Mouse (Mus musculus) MEL (cell line): ENCODE measurements around the gene Zmiz1.

Experiments used
- CHD1 ChIP-seq: IDR thresholded peaks from 2 replicates; pipeline ENCODE4 v1.6.1; 2012; ENCODE audit warnings: low read depth, mild to moderate bottlenecking, inconsistent platforms, low read length, improper control_type of control experiment
- CHD2 ChIP-seq: IDR thresholded peaks from 2 replicates; pipeline ENCODE4 v1.6.1; 2011; ENCODE audit warnings: low read length, improper control_type of control experiment
- CTCF ChIP-seq, 3 experiments: IDR thresholded peaks in 2 of 3; conservative IDR thresholded peaks in 1 of 3; 2 replicates each; pipeline ENCODE4 v1.5.1; 2011 to 2012; ENCODE audit warnings: low read length in 3 of 3, low read depth in 2 of 3, mild to moderate bottlenecking in 2 of 3, improper control_type of control experiment in 1 of 3, inconsistent platforms in 1 of 3, mixed read lengths in 1 of 3, moderate library complexity in 1 of 3; ENCODE audit not compliant: control insufficient read depth in 1 of 3, insufficient read depth in 1 of 3, poor library complexity in 1 of 3, severe bottlenecking in 1 of 3
- ETS1 ChIP-seq: IDR thresholded peaks from 2 replicates; pipeline ENCODE4 v1.6.1; 2012; ENCODE audit warnings: low read depth, mild to moderate bottlenecking, inconsistent platforms, low read length, improper control_type of control experiment, moderate library complexity
- HCFC1 ChIP-seq: IDR thresholded peaks from 2 replicates; pipeline ENCODE4 v1.6.1; 2012; ENCODE audit warnings: low read depth, mild to moderate bottlenecking, inconsistent platforms, low read length, improper control_type of control experiment, moderate library complexity
- POLR2A ChIP-seq, 2 experiments: IDR thresholded peaks; 2 replicates each; pipeline ENCODE4 v1.6.1; 2011 to 2012; ENCODE audit warnings: low read length in 2 of 2, mild to moderate bottlenecking in 2 of 2, control low read depth in 1 of 2, improper control_type of control experiment in 1 of 2, low read depth in 1 of 2, moderate library complexity in 1 of 2; ENCODE audit not compliant: control insufficient read depth in 1 of 2, insufficient read depth in 1 of 2, poor library complexity in 1 of 2
- RAD21 ChIP-seq: IDR thresholded peaks from 2 replicates; pipeline ENCODE4 v1.6.1; 2011; ENCODE audit warnings: mild to moderate bottlenecking, low read depth, low read length, improper control_type of control experiment

GRCm38 (mm10) chr14:25611815-25612698 is 153.1 kb downstream of the Zmiz1 start:
- no peak for TF ChIP-seq RAD21
- TF ChIP-seq CTCF (IDR thresholded peaks at IDR 0.05 in 2 of 3, conservative IDR thresholded peaks at IDR 0.05 in 1 of 3; ENCODE audit: control insufficient read depth in 1 of 3, insufficient read depth in 1 of 3, low read depth in 2 of 3, low read length in 3 of 3, poor library complexity in 1 of 3, severe bottlenecking in 1 of 3): no peak
- no peak for TF ChIP-seq CHD2
- TF ChIP-seq ETS1: no peak
- TF ChIP-seq HCFC1: no peak
- no peak for TF ChIP-seq CHD1
- no peak for TF ChIP-seq POLR2A (IDR thresholded peaks at IDR 0.05; ENCODE audit: control insufficient read depth in 1 of 2, insufficient read depth in 1 of 2, low read depth in 1 of 2, low read length in 2 of 2, poor library complexity in 1 of 2)
